Mouse (Mus musculus) heart, adult 2 months (tissue): Measurements from ENCODE around the gene Tuba1b. TPM values are rescaled to one million over a fixed set of nuclear protein-coding genes. Genes with fewer than 3 reads are reported as not detected.

Experiments used
- DNase-seq, 2 experiments: peaks; one replicate each; pipeline ENCODE4 v3.0.0; 2021
- H3K27ac ChIP-seq: fragments of 200-600 bp; 2 replicates; pipeline ENCODE4 v1.8.1; 2022
- H3K27me3 ChIP-seq: fragments of 200-500 bp; 2 replicates; pipeline ENCODE4 v1.6.1; 2012; ENCODE audit warnings: mild to moderate bottlenecking, low read length, inconsistent platforms, mixed read lengths; ENCODE audit not compliant: control insufficient read depth, insufficient read depth
- H3K36me3 ChIP-seq: fragments of 200-500 bp; 2 replicates; pipeline ENCODE4 v1.6.1; 2012; ENCODE audit warnings: low read length, inconsistent platforms; ENCODE audit not compliant: control insufficient read depth, insufficient read depth
- H3K4me1 ChIP-seq: fragments of 200-500 bp; 2 replicates; pipeline ENCODE4 v1.6.1; 2011; ENCODE audit warnings: low read length; ENCODE audit not compliant: control insufficient read depth, insufficient read depth
- H3K4me3 ChIP-seq: fragments of 200-600 bp; 2 replicates; pipeline ENCODE4 v1.8.1; 2022
- H3K79me2 ChIP-seq: fragments of 200-500 bp; replicated peaks from 2 replicates; pipeline ENCODE4 v1.6.1; 2012; ENCODE audit warnings: mild to moderate bottlenecking, inconsistent platforms, low read length, moderate library complexity, mixed read lengths; ENCODE audit not compliant: control insufficient read depth, insufficient read depth
- H3K9ac ChIP-seq: fragments of 200-500 bp; 2 replicates; pipeline ENCODE4 v1.6.1; 2012; ENCODE audit warnings: low read depth, mild to moderate bottlenecking, control low read depth, inconsistent platforms, low read length, mixed read lengths
- CTCF ChIP-seq: fragments of 200-600 bp; IDR thresholded peaks from 2 replicates; pipeline ENCODE4 v1.8.1; 2022; ENCODE audit warnings: antibody characterized with exemption, mild to moderate bottlenecking, moderate library complexity
- EP300 ChIP-seq: fragments of 200-500 bp; IDR thresholded peaks from 2 replicates; pipeline ENCODE4 v1.6.1; 2011; ENCODE audit warnings: low read depth, low read length, control low read depth; ENCODE audit not compliant: insufficient read depth
- POLR2A ChIP-seq: fragments of 200-500 bp; IDR thresholded peaks from 2 replicates; pipeline ENCODE4 v1.6.1; 2011; ENCODE audit warnings: mild to moderate bottlenecking, low read depth, low read length, control low read depth; ENCODE audit not compliant: insufficient read depth
- WGBS: fragments of 180-500 bp; shearing (Covaris S2); methylation state at CpG from one replicate; pipeline ENCODE4 v1.1.7; 2018; 5-methylcytosine and 5-hydroxymethylcytosine counted together
- intact Hi-C: fragments of 180-260 bp; cut with DNase I; formaldehyde crosslinking; loops from one replicate; pipeline ENCODE4 v1.15.1; 2025
- polyA plus RNA-seq: library from polyadenylated mRNA; depleted of rRNA; stranded (reverse); fragments of >200 nt; gene quantifications from 2 replicates; pipeline ENCODE4 v1.2.3, GENCODE M21; 2012; rRNA removed
- total RNA-seq, 2 experiments: library from RNA; stranded (reverse); gene quantifications; 2 replicates each; pipeline ENCODE4 v1.2.3; 2021

Tuba1b gene
- total and polyA plus RNA-seq, 3 experiments, result 129 to 534 (median 144) TPM

DNA sequence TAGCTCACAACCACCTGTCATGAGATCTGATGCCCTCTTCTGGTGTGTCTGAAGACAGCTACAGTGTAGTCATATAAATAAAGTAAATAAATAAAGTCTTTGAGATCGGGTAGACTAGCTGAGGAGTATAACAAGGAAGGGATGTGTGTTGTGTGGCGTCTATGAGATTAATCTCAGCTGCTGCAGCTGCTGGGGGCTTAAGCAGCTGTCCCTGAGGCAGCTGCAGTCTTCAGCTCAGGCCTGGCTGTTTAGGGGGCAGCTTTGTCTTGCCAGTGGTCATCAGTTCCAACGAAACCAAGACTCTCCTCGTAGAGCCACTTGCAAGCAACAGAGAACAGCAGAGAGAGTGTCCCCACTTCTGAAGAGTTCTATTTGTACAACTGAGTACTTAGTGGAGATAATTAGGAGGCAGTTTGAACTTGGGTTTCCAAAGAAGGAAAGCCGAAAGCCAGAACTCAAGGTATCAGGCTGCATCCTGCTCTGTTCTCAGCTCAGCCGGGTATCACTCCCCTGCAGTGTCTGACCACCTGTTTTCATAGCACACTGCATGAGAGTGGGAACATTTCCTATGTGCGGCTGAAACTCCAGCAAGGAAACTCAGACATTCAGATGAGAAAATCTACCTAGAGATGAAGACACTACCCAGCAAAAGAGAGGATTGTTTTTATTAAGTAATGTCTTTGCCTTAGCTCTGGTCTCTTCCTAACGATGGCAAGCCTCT is 47.5 kb downstream of the Tuba1b start:
- WGBS, result 61% methylated on average over 8 of the region's 8 CpGs
- Histone ChIP-seq H3K36me3 (no peaks in the 10 kb centered on the region), H3K79me2 (no peaks in the 10 kb centered on the region), H3K4me1 (no peaks in the 10 kb centered on the region), H3K27ac (no peak overlapping the region), H3K27me3 (no peaks in the 10 kb centered on the region), H3K4me3 (no peak overlapping the region), H3K9ac (no peak overlapping the region)
- intact Hi-C loops, result no loop called here
- DNase-seq, result no peak
- TF ChIP-seq CTCF (no peak), EP300 (no peak), POLR2A (no peak)

DNA sequence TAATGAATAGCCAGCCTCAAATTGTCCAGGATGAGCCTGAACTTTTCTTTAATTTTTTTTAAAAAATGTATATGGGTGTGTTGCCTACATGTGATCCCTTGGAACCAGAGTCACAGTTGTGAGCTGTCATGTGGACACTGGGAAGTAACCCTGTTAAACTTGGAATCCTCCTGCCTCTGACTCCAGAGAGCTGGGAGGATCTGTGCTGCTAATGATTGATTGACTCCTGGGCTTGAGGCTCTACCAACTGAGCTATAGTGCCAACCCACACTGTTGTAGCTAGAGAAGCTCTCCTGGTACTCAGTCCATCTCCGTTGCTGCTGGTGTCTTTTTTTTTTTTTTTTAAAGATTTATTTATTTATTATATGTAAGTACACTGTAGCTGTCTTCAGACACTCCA is 50.3 kb downstream of the Tuba1b start:
- WGBS, result 68% methylated on average over 1 of the region's 1 CpGs
- Histone ChIP-seq H3K79me2 (no peaks in the 10 kb centered on the region), H3K27ac (no peak overlapping the region), H3K4me1 (peaks cover 2% of the 10 kb centered on the region; the same call in 1 of the 2 replicates), H3K9ac (no peak overlapping the region), H3K27me3 (no peaks in the 10 kb centered on the region), H3K36me3 (no peaks in the 10 kb centered on the region), H3K4me3 (no peak overlapping the region)
- DNase-seq, result no peak
- intact Hi-C loops, result loop anchor here (5.0 kb wide), 1 partner anchor 33 kb away; the partner anchor contains the start of gene Lmbr1l
- TF ChIP-seq POLR2A (no peak), EP300 (no peak), CTCF (no peak)

DNA sequence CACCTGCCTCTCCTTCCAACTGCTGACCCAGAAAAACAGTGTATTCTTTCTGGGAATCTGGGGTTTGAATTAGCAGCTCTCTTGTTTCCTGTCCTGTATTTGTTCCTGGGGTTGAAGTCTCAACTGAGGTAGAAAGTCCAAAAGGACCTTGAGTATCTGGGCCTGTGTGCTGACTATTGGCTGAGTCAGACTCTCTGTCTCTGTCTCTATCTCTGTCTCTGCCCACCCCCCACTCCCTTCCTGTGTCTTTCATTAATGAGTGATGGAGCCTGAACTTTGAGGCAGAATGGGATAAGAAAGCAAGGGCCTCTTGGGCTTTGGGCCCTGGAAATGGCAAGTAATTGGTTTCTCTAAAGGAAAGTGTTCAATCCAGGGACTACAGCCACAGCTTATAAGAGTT is 50.7 kb downstream of the Tuba1b start:
- H3K36me3 ChIP-seq, result no peaks in the 10 kb centered on the region
- no peak overlapping the region for H3K9ac ChIP-seq
- peaks cover 2% of the 10 kb centered on the region; the same call in 1 of the 2 replicates for H3K4me1 ChIP-seq
- no peak overlapping the region for H3K4me3 ChIP-seq
- no peak overlapping the region for H3K27ac ChIP-seq
- TF ChIP-seq CTCF (no peak), EP300 (no peak), POLR2A (no peak)
- no peaks in the 10 kb centered on the region for H3K79me2 ChIP-seq
- no peaks in the 10 kb centered on the region for H3K27me3 ChIP-seq
- no peak for DNase-seq
- intact Hi-C loops, result loop anchor here (5.0 kb wide), 1 partner anchor 34 kb away; the partner anchor contains the start of gene Lmbr1l

DNA sequence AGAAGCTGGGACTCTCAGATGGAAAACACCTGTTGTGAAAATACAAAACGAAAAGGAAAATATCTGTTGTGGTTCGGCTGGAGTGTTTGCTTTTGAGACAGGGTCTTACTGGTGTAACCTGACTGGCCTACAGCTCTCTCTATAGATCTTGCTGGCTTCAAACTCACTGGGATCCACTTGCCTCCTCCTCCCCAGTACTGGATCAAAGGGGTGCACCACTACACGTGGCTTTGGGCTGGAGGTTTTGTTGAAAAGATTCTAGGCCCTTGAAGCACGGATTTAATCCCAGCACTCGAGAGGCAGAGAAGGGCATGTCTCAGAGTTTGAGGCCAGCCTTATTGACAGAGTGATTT is 52.7 kb downstream of the Tuba1b start:
- TF ChIP-seq POLR2A (no peak), CTCF (no peak), EP300 (no peak)
- Histone ChIP-seq H3K27me3 (no peaks in the 10 kb centered on the region), H3K79me2 (no peaks in the 10 kb centered on the region), H3K27ac (peak overlapping the region; percentile 21; the same call in 1 of the 2 replicates), H3K36me3 (no peaks in the 10 kb centered on the region), H3K9ac (no peak overlapping the region), H3K4me1 (peaks cover 2% of the 10 kb centered on the region; the same call in 1 of the 2 replicates), H3K4me3 (peak overlapping the region; percentile 84; the same call in 1 of the 2 replicates)
- WGBS, result 27% methylated on average over 5 of the region's 5 CpGs
- no peak for DNase-seq
- intact Hi-C loops, result loop anchor here (5.0 kb wide), 1 partner anchor 36 kb away; the partner anchor contains the start of gene Lmbr1l

Other genes with a start within 250 kb of the Tuba1b start
- under 1 TPM; 0.11 to 0.16 TPM for gene Ccdc65, start 226.4 kb downstream of the Tuba1b start, total RNA-seq
- 0.15 and 0.37 TPM in 2 replicates for gene Ccdc65, start 226.4 kb downstream of the Tuba1b start, polyA plus RNA-seq
- 1 to 10 TPM; 5.1 to 5.8 TPM for gene Fkbp11, start 206.4 kb downstream of the Tuba1b start, total RNA-seq
- 3.2 and 4.8 TPM in 2 replicates for gene Fkbp11, start 206.4 kb downstream of the Tuba1b start, polyA plus RNA-seq
- gene Arf3, start 171.4 kb downstream of the Tuba1b start, total RNA-seq, result 10 to 100 TPM; 18.9 to 20.0 TPM
- gene Arf3, start 171.4 kb downstream of the Tuba1b start, polyA plus RNA-seq, result 30.6 and 41.0 TPM in 2 replicates
- under 1 TPM; 0.20 to 0.29 TPM for gene Wnt10b, start 156.4 kb downstream of the Tuba1b start, total RNA-seq
- gene Wnt10b, start 156.4 kb downstream of the Tuba1b start, polyA plus RNA-seq, result 0.23 and 0.70 TPM in 2 replicates
- not detected for gene Wnt1, start 144.7 kb downstream of the Tuba1b start, total RNA-seq
- not detected in 2 replicates for gene Wnt1, start 144.7 kb downstream of the Tuba1b start, polyA plus RNA-seq
- gene Ddn, start 125.1 kb downstream of the Tuba1b start, total RNA-seq, result under 1 TPM; 0.45 to 0.50 TPM
- gene Ddn, start 125.1 kb downstream of the Tuba1b start, polyA plus RNA-seq, result 0.12 and 0.23 TPM in 2 replicates
- gene Prkag1, start 103.0 kb downstream of the Tuba1b start, total RNA-seq, result 100 to 1,000 TPM; 104 to 114 TPM
- 95.7 and 200 TPM in 2 replicates for gene Prkag1, start 103.0 kb downstream of the Tuba1b start, polyA plus RNA-seq
- gene Kmt2d, start 63.4 kb downstream of the Tuba1b start, total RNA-seq, result 10 to 100 TPM; 51.3 to 56.5 TPM
- gene Kmt2d, start 63.4 kb downstream of the Tuba1b start, polyA plus RNA-seq, result 17.1 and 17.7 TPM in 2 replicates
- gene Rhebl1, start 40.0 kb downstream of the Tuba1b start, total RNA-seq, result 1 to 10 TPM; 1.6 to 2.3 TPM
- gene Rhebl1, start 40.0 kb downstream of the Tuba1b start, polyA plus RNA-seq, result 3.7 and 4.4 TPM in 2 replicates
- gene Dhh, start 36.0 kb downstream of the Tuba1b start, total RNA-seq, result 1 to 10 TPM in 1 of 2 experiments, under 1 TPM in 1; 0.73 to 1.5 TPM
- gene Dhh, start 36.0 kb downstream of the Tuba1b start, polyA plus RNA-seq, result 0.94 and 1.8 TPM in 2 replicates
- gene Lmbr1l, start 16.3 kb downstream of the Tuba1b start, total RNA-seq, result 10 to 100 TPM in 1 of 2 experiments, 1 to 10 TPM in 1; 7.1 to 11.1 TPM
- 23.2 and 25.0 TPM in 2 replicates for gene Lmbr1l, start 16.3 kb downstream of the Tuba1b start, polyA plus RNA-seq
- not detected for gene Gm49450, start 19.0 kb upstream of the Tuba1b start, total RNA-seq
- 26.2 TPM in 1 of 2 replicates, not detected in the other for gene Gm49450, start 19.0 kb upstream of the Tuba1b start, polyA plus RNA-seq
- 10 to 100 TPM; 57.0 to 85.0 TPM for gene Tuba1a, start 19.1 kb upstream of the Tuba1b start, total RNA-seq
- 165 and 235 TPM in 2 replicates for gene Tuba1a, start 19.1 kb upstream of the Tuba1b start, polyA plus RNA-seq
- gene Tuba1c, start 95.3 kb upstream of the Tuba1b start, total RNA-seq, result 10 to 100 TPM; 30.1 to 39.0 TPM
- 58.6 and 74.4 TPM in 2 replicates for gene Tuba1c, start 95.3 kb upstream of the Tuba1b start, polyA plus RNA-seq
- under 1 TPM; 0.13 to 0.80 TPM for gene Prph, start 120.6 kb upstream of the Tuba1b start, total RNA-seq
- 1.00 and 2.1 TPM in 2 replicates for gene Prph, start 120.6 kb upstream of the Tuba1b start, polyA plus RNA-seq
- gene Troap, start 140.0 kb upstream of the Tuba1b start, total RNA-seq, result under 1 TPM in 1 of 2 experiments, not detected in 1; 0.31 TPM
- 0.18 and 0.53 TPM in 2 replicates for gene Troap, start 140.0 kb upstream of the Tuba1b start, polyA plus RNA-seq
- gene C1ql4, start 153.3 kb upstream of the Tuba1b start, total RNA-seq, result not detected
- not detected in 2 replicates for gene C1ql4, start 153.3 kb upstream of the Tuba1b start, polyA plus RNA-seq
- gene Dnajc22, start 158.6 kb upstream of the Tuba1b start, total RNA-seq, result under 1 TPM; 0.44 to 0.57 TPM
- gene Dnajc22, start 158.6 kb upstream of the Tuba1b start, polyA plus RNA-seq, result 0.18 and 0.35 TPM in 2 replicates
- 1 to 10 TPM; 6.6 to 6.7 TPM for gene Spats2, start 191.4 kb upstream of the Tuba1b start, total RNA-seq
- gene Spats2, start 191.4 kb upstream of the Tuba1b start, polyA plus RNA-seq, result 5.3 and 6.7 TPM in 2 replicates